Mouse (Mus musculus) brain, embryonic 14.5 days (tissue): ENCODE measurements around the gene Ipo13.

ENCODE experiments used
- CTCF ChIP-seq: fragments of 200-500 bp; IDR thresholded peaks from 2 replicates; pipeline ENCODE4 v1.5.1; 2012; ENCODE audit warnings: inconsistent platforms, mild to moderate bottlenecking, moderate library complexity, borderline replicate concordance; ENCODE audit not compliant: insufficient read depth, insufficient read length; ENCODE audit errors: extremely low read depth
- POLR2A ChIP-seq: fragments of 200-500 bp; IDR thresholded peaks from 2 replicates; pipeline ENCODE4 v1.6.1; 2012; ENCODE audit warnings: mild to moderate bottlenecking, inconsistent platforms, borderline replicate concordance; ENCODE audit not compliant: poor library complexity, insufficient read depth, insufficient read length, severe bottlenecking; ENCODE audit errors: extremely low read depth

DNA sequence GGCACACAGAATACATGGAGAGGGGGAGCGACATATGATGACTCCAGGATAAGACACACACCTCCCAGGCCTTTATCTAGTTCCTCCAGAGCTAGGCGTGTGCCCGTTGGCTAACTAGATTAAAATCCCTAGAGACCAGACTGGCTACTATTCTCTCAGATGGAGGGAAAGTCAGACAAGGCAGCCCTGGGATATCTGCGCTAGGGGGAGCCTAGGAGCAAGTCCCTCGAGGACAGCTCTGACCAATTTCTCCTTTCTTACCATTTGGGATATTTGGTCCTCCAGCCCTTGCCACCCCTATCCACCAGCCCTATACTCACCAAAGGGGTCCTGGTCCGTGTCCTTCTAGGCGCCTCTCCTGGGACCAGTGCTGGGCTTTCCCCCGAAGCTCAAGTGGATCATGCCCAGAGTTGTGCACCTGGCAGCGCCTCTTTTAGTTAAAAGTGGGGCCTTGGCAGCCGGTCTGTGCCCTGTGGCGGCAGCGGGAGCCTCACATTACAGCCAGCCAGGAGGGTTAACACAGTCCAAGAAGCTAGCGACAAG is 14.0 kb upstream of the Ipo13 start:
- no peak for TF ChIP-seq POLR2A
- peak; percentile 53; the same call in 1 of the 2 replicates for TF ChIP-seq CTCF
